Mouse (Mus musculus): Measurements from ENCODE around the gene Catsperg1.

DNA sequence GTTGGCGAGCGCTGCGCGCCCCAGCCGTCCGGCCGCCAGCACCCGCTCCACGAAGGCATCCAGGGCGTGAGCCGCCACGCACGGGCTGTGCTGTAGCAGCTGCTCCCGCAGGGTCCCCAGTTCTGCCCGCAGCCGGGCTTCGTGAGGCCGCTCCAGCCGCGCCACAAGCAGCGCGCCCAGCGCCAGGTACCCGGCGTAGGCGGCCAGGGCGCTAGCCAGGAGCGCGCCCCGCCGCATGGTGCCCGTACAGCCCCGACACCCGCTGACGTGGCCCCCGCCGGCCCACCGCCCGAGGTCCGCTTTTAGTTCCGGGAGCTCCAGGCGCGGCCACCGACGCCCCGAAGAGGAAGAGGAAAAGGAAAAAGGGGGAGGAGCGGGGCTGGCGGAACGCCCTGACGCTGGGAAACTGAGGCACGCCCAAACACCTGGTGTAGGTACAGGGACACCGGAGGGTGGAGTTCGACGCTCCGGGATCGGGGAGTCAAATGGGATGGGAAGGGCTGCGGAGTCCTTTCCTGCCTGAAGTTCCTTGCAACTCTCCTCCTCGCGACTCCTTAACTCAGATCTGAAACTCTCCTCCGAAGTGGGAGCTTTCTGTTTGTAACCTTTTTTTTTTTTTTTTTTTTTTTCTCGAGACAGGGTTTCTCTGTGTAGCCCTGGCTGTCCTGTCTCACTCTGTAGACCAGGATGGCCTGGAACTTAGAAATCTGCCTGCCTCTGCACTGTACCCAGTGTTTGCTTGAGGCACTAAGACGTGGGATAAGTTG lies 18.6 kb upstream of the Catsperg1 start, which contains the start of gene Kcnk6:
- no peak for TF ChIP-seq CTCF (conservative IDR thresholded peaks at IDR 0.05 in 1 of 2, IDR thresholded peaks at IDR 0.05 in 1 of 2; ENCODE audit: low read depth in 2 of 2, low read length in 2 of 2)
- TF ChIP-seq ZKSCAN1 (IDR thresholded peaks at IDR 0.05; ENCODE audit: borderline replicate concordance, low read depth, low read length) = no peak
- TF ChIP-seq MAX (IDR thresholded peaks at IDR 0.05; ENCODE audit: low read length) = no peak
- TF ChIP-seq IRF4 (IDR thresholded peaks at IDR 0.05; ENCODE audit: low read depth, low read length) = no peak

Data from CH12.LX (cell line).